Mouse (Mus musculus): Measurements from ENCODE around the gene Gm6525.

DNA sequence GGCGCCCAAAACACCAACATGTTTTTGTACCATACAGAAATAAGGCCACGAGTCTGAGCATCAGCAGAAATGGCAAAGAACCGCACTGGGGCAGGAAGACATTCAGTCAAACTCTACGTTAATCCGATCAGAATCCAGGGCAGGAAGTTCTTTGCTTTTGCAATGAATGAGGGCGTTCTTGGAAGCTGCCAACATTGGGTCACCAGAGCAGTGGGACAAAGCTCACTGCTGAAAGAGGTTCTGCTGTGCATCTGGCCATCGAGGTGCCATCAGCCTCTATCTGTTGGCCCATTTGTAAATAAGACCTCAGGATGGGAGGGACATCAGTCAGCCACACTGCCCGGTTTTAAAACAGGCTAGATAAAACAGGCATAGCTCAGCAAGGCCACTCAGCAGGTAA lies 7.2 kb downstream of the Gm6525 start:
- TF ChIP-seq POLR2A (IDR thresholded peaks at IDR 0.05; ENCODE audit: borderline replicate concordance, insufficient read depth, low read length) (no peak), CTCF (IDR thresholded peaks at IDR 0.05; ENCODE audit: borderline replicate concordance, insufficient read depth, low read depth, low read length) (no peak)

All from cerebellum, adult 2 months (tissue).